Mouse (Mus musculus): ENCODE results near the gene Cops8.

The Cops8 gene

DNA sequence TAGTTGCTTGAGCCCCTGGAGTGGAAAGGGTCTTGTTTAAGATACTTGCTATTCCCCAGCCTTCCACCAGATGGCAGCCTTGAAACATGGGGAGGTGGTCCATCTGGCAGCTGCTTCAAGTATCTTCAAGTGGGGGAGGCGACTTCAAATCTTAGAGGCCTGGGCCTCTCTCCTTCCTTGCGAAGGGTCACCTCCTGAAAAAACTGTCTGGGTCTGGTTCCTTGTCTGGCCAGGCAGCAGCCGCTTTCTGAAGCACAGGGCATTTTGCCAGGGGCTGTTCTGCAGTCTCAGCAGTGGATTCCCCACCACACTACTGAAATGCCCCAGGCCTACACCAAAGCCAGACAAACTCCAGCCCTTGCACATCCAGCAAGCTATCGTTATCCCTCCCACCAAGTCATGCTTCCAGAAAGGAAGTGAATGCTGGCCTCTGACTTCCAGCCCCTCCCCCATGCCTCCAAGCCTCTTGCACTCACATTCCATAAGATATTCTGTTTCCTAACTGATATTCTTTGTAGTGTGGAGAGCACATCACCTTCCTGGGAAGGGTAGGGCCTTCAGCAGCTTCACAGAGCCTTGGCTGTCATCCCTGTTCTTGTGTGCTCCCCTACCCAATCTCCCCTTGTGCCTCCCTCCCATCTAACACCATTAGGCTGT is 48.1 kb downstream of the Cops8 start:
- DNase-seq (ENCODE audit: extremely low spot score, low spot score) = peak; percentile 85

- no peak for DNase-seq (ENCODE audit: extremely low spot score, low spot score)
These were observed 49.0 kb downstream of the Cops8 start for GRCm38 (mm10) chr1:90651781-90652180.

- DNase-seq (ENCODE audit: extremely low spot score, low spot score) = no peak
These were observed 49.8 kb downstream of the Cops8 start for GRCm38 (mm10) chr1:90652553-90652952.

DNA sequence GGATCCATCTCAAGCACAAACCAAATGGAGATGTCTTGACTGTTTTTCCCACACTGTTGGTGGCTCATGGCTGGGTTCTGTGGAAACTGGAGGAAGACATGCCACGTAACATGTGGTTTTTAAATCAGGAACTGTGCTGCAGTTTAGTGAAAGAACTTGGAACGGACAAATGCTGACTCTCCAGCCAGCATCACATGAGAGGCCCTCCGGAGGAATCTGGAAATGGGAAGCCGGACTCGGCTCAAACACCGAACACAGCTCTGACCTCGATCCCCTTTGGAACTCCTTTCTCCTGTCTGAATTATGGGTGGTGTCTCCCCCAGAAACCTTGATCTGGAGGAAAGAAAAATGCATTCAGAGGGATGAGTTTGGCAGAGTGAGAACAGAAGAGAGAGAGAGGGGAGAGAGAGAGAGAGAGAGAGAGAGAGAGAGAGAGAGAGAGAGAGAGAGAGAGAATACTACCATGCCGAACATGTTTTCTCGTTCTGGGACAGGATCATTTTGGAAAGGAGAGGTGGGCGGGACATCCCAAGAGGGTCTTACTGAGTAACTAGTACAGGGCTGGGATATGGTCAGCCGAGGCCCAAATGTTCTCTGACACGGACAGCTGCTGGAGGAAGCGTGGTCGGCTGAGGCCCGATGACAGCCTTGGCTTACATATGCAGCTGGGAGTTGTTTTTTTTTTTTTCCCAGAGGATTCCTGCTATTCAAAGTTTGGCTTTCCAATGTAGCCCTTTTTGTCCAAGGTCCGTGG is 53.9 kb downstream of the Cops8 start:
- DNase-seq (ENCODE audit: extremely low spot score, low spot score) = no peak

- no peak for DNase-seq (ENCODE audit: extremely low spot score, low spot score)
These were observed 54.7 kb downstream of the Cops8 start for GRCm38 (mm10) chr1:90657292-90658050.

- no peak for DNase-seq (ENCODE audit: extremely low spot score, low spot score)
These were observed 55.8 kb downstream of the Cops8 start for GRCm38 (mm10) chr1:90658581-90658980.

DNA sequence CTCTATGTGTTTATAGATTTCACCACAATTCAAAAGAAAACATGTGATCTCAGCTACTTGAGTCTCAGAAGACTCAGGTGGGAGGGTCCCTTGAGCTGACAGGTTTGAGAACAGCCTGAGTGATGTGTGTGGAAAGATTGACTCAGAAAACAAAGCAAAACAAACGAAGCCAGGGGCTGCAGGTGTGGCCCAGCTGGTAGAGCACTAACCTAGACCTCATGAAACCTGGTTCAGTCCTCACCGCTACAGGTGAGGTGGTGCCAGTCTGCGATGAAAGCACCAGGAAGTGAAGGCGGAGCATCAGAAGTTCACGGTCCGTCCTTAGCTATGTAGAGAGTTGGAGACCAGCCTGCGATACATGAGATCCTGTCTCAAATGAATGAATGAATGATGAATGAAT is 57.4 kb downstream of the Cops8 start:
- DNase-seq (ENCODE audit: extremely low spot score, low spot score) = no peak

- DNase-seq (ENCODE audit: extremely low spot score, low spot score) = no peak
These were observed 59.7 kb downstream of the Cops8 start for GRCm38 (mm10) chr1:90662491-90662890.

All from neural tube, embryonic 10.5 days (tissue).